Mouse (Mus musculus): ENCODE results near the gene Tma7. TPM values are rescaled to one million over a fixed set of nuclear protein-coding genes. Genes with fewer than 3 reads are reported as not detected.

Tma7 gene
- polyA plus RNA-seq (2012; rRNA removed): 28.8 and 29.5 TPM in 2 replicates

- no peak for DNase-seq (ENCODE audit: low read depth)
These were observed at the start of gene Tma7, which contains the start of gene Ccdc51 for GRCm38 (mm10) chr9:109082124-109082800. Tma7 (minus strand) TSS chr9:109082587. Ccdc51 (plus strand) TSS chr9:109082493.

DNA sequence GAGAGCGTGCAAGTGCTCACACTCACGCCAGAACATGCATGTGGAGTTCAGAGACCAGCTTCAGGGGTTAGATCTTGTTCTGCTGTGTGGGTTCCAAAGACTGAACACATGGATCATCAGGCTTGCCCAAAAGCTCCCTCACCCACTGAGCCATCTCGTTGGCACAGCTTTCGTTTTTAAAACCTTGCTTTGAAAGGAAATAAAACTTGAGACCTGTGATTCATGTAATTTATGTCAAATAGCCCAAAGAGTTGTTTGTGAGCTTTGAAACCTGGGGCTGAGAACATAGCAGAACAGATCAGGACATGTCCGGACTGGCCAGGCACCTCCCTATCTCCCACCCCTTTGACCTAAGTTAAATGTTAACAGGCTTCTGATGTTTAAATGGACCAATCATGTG lies 47.7 kb upstream of the Tma7 start:
- no peak for DNase-seq (ENCODE audit: low read depth)

GRCm38 (mm10) chr9:109128211-109128610 lies 45.8 kb upstream of the Tma7 start:
- no peak for DNase-seq (ENCODE audit: low read depth)

- DNase-seq (ENCODE audit: low read depth): no peak
These were observed 44.7 kb upstream of the Tma7 start for GRCm38 (mm10) chr9:109127076-109127475.

DNA sequence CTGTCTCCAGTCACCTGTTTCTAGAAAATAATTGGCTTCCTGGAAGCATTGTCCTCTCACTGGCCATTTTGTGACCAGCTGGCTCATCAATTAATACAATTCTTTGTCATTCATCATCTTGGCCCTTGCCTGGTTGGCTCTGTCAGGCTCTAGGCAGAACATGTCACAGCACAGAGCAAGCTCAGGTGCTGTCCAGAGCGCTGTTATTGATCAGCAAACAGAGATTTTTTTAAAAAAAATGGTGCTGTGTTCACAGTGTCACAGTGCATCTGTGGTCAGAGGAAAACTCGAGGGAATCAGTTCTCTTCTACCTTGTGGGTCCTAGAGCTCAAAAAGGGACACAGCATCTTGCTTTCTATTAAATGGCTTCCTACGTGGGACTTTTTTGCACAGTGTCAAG lies 43.1 kb upstream of the Tma7 start:
- DNase-seq (ENCODE audit: low read depth): no peak

DNA sequence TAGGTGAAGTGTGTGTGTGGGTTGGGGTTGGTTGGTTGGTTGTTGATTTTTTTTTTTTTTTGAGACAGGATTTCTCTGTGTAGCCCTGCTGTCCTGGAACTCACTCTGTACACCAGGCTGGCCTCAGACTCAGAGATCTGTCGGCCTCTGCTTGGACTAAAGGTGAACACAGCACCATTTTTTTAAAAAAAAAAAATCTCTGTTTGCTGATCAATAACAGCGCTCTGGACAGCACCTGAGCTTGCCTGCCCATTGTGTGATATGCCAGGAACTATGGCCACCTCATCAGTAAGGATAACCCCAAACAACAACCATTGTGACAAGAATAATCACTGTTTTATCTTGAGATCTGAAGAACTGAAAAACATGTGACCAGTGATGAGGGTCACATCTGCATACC lies 42.7 kb upstream of the Tma7 start:
- no peak for DNase-seq (ENCODE audit: low read depth)

DNA sequence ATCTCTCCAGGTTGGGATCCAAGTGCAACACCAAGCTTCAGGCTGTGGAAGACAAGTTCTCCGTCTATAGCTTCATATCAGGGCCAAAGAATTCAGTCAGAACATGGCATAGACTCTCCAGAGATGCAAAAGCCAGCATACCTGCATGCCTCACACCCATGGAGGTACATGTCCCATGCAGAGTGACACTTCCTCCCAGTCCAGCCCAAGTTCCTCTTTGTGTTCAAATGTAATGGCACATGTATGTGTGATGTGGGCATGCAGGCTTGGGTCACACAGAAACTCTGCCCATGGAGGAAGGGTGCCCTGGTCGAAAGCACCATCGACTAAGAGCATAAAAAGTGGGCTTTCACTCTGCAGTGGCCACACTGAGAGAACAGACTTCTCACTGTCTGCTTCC lies 41.8 kb upstream of the Tma7 start:
- DNase-seq (ENCODE audit: low read depth): no peak

DNA sequence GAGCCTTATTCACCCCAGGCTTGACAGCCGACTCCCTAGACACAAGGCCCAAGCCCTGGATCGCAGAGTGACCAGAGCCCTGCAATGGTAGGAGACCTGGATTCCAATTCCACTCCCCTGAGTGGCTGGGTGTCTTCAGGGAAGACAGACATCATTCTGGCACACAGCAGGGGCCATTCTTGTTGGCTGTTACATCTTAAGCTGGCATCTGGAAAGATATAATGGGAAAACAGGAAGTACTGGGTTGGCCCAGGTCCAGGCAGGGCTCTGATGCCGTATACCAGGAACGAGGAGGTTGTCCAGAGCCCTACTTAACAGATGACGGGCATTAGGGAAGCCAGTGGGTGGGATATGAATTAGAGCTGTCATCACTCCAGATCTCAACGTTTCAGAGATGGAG lies 40.9 kb upstream of the Tma7 start:
- no peak for DNase-seq (ENCODE audit: low read depth)

- no peak for DNase-seq (ENCODE audit: low read depth)
These were observed 40.2 kb upstream of the Tma7 start for GRCm38 (mm10) chr9:109122553-109123085.

GRCm38 (mm10) chr9:109120956-109121355 lies 38.6 kb upstream of the Tma7 start:
- no peak for DNase-seq (ENCODE audit: low read depth)

DNA sequence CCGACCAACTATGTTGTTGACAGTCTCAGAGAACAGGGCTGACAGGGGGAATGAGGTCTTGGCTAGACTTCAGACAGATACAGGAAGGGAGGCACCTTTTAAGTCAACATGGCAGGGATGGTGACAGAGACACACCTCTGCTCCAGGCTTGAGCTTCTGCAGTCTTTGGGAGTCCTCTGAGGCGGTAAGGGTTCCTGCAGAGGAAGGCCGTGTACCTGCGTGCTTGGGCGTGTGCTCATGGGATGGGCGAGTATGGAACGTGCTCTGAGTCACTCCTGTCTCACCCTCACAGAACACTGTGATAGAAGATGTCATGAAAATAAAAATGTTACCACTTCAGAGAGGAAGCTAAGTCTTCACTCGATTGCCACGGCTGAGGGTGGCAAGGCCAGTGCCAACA lies 37.2 kb upstream of the Tma7 start:
- DNase-seq (ENCODE audit: low read depth): no peak

DNA sequence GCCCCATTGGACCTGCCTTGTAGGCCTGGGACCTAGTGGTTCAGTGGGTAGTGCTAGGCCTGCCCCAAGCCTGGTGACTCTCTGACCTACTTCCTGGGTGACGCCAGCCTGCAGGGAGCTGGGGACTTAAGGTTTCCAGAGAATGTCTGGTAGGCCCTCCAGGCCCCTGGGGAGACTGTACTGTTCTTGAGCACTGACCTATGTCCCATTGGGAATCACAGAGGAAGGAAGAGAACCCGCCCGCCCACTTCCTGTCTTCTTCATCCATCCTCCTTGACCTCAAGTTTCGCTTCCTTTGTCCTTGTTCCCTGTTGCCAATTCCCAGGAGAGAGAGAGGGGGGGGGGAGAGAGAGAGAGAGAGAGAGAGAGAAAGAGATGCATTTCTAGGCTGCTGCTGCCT lies 35.7 kb upstream of the Tma7 start:
- no peak for DNase-seq (ENCODE audit: low read depth)

- DNase-seq (ENCODE audit: low read depth): no peak
These were observed 33.8 kb upstream of the Tma7 start for GRCm38 (mm10) chr9:109116205-109116604.

GRCm38 (mm10) chr9:109114871-109115270 lies 32.5 kb upstream of the Tma7 start:
- no peak for DNase-seq (ENCODE audit: low read depth)

GRCm38 (mm10) chr9:109114276-109114675 lies 31.9 kb upstream of the Tma7 start:
- DNase-seq (ENCODE audit: low read depth): no peak

DNA sequence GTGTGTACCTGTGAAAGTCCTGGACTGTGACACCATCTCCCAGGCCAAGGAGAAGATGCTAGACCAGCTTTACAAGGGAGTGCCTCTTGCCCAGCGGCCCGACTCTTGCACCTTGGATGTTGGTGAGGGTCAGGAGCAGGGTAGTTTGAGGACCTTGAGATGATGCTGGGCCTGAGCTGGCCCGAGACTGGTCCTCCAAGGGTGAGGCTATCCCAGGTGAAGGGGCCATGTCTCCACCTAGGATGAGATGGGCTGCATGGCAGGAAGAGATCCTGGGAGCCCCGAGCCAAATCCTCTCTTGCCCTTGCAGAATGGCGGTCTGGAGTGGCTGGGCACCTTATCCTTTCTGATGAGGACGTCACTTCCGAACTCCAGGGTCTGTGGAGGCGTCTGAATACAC lies 30.9 kb upstream of the Tma7 start:
- no peak for DNase-seq (ENCODE audit: low read depth)

DNA sequence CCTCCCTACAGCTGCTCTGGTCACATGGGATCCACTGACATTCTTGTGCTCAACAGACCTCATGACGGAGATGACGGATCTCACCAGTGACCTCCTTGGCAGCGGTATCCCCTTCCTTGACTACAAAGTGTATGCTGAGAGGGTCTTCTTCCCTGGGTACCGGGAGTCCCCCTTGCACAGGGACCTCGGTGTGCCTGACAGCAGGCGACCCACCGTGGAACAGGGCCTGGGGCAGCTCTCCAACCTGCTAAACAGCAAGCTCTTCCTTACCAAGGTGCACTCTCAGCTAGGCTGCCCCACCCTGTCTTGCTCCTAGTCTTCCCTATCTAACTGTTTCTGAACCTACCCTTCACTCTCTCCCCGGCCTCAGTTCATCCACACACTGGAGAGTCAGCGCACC lies 29.2 kb upstream of the Tma7 start:
- DNase-seq (ENCODE audit: low read depth): no peak

GRCm38 (mm10) chr9:109111101-109111500 lies 28.7 kb upstream of the Tma7 start:
- no peak for DNase-seq (ENCODE audit: low read depth)

DNA sequence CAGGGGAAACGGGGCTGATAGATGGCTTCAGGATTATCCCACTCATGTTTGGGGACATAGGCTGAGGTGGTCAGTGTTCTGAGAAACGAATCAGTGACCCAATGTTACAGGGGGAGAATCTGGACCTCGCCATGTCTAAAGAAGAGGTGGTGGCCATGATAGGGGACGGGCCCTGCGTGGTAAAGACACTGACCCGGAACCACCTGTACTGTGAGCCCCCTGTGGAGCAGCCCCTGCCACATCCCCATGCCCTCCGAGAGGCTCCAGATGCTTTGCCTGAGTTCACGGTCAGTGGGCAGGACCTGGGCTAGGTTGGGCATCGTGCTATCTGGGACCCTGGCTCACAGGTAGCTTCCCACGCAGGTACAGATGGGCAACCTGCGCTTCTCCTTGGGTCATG lies 27.9 kb upstream of the Tma7 start:
- DNase-seq (ENCODE audit: low read depth): no peak

- no peak for DNase-seq (ENCODE audit: low read depth)
These were observed 25.0 kb upstream of the Tma7 start for GRCm38 (mm10) chr9:109107341-109107740.

- no peak for DNase-seq (ENCODE audit: low read depth)
These were observed 23.3 kb upstream of the Tma7 start for GRCm38 (mm10) chr9:109105648-109106047.

DNA sequence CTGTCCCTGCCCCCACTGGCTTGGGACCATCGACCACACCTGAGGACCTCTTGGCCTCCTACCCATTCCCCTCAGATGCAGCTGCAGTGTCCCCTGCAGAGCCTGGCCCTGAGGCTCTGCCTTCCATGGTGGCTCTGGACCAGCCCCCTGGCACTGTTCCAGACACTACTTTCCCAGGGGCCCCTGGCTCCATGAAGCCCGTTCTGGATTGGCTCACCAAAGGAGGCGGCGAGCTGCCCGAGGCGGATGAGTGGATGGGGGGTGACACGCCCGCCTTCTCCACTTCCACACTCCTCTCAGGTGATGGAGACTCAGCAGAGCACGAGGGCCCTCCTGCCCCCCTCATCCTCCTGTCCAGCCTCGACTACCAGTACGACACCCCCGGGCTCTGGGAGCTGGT lies 22.6 kb upstream of the Tma7 start:
- no peak for DNase-seq (ENCODE audit: low read depth)

- DNase-seq (ENCODE audit: low read depth): no peak
These were observed 21.7 kb upstream of the Tma7 start for GRCm38 (mm10) chr9:109104083-109104482.

DNA sequence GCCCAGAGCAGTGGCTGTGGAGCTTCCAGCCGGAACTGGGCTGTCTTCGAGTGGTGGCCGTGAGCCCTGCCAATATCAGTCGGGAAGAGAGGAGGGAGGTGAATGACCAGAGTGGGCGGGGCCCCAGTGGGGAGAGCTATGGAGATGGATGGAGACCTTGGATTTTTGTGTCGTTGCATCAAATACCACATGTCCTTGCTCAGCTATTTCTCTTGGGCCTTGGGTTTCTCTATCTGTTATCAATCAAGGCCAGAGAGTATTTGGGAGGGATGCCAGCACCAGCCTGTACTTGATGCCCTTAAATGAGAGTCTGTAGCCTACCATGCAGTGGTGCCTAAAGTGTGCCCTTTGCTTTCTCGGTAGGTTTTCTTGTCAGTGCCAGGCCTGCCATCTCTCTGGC lies 20.9 kb upstream of the Tma7 start:
- no peak for DNase-seq (ENCODE audit: low read depth)

Measured in gonadal fat pad, adult 2 months (tissue).